In the genomic region with DNA sequence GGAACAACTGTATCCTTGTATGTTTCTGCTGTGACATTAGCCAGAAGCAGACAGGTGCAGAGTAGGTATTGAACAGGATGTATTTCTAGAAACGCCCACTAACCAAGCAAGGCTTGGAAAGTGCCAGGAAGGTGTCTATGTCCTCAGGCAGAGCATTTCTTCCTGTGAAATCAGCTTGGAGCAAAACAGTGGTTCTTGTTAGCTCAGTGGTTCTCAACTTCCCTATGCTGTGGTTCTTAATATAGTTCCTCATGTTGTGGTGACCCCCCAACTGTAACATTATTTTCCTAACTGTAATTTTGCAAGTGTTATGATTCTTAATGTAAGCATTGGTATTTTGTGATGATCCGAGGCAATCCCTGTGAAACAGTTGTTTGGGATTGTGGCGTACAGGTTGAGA, we compare ENCODE assay signal across 17 mouse cellular contexts.
"Had no signal": no experiment of that assay in that cellular context is flagged by ENCODE, and none has a peak within 500 bp of the region (broad histone marks: within the 10 kb centered on the region; RNA-seq: fewer than 3 reads in every experiment).

No protein-coding gene starts in this region.

- H3K27ac ChIP-seq: liver, embryonic 14.5 days; macrophage; midbrain, embryonic 13.5 days; midbrain, embryonic 15.5 days; neural tube, embryonic 12.5 days had no signal

- H3K9ac ChIP-seq: liver, embryonic 14.5 days; lung, embryonic 14.5 days; midbrain, embryonic 13.5 days; midbrain, embryonic 15.5 days; neural tube, embryonic 12.5 days had no signal

- ATAC-seq: midbrain, embryonic 13.5 days; midbrain, embryonic 15.5 days had no signal

- H3K27me3 ChIP-seq: megakaryocyte, embryonic 14.5 days; midbrain, embryonic 13.5 days; midbrain, embryonic 15.5 days; neural tube, embryonic 12.5 days had no signal

- DNase-seq: lung, adult 18-20 months; lung, embryonic 14.5 days; lung, postnatal 14 days; lung, postnatal 36 days; right cerebral cortex, postnatal 25 days; right cerebral cortex, postnatal 4 days; spleen, adult 18-20 months; thymus, adult 2 months; thymus, postnatal 25 days; thymus, postnatal 4 days had no signal

- H3K4me1 ChIP-seq: megakaryocyte, embryonic 14.5 days; midbrain, embryonic 13.5 days; midbrain, embryonic 15.5 days; neural tube, embryonic 12.5 days had no signal

- H3K36me3 ChIP-seq: midbrain, embryonic 13.5 days; midbrain, embryonic 15.5 days; neural tube, embryonic 12.5 days had no signal

- H3K9me3 ChIP-seq: midbrain, embryonic 13.5 days; midbrain, embryonic 15.5 days; neural tube, embryonic 12.5 days had no signal

- H3K4me2 ChIP-seq: lung, embryonic 14.5 days; midbrain, embryonic 11.5 days; midbrain, embryonic 13.5 days; midbrain, embryonic 15.5 days; neural tube, embryonic 12.5 days had no signal

- H3K4me3 ChIP-seq: megakaryocyte, embryonic 14.5 days; midbrain, embryonic 13.5 days; midbrain, embryonic 15.5 days; neural tube, embryonic 12.5 days had no signal
